Mouse (Mus musculus) cerebellum, postnatal 36 days (tissue): ENCODE measurements at regions not wholly inside any gene's neighbourhood (a gene's known extent, or its start where the extent isn't known, plus 50 kb on each side); places are given as distances from the start of the nearest gene placed in this dataset.
"Not testable (repeated sequence)": the region's sequence is repeated elsewhere in the genome, so short reads cannot be mapped to it uniquely, and the experiment has no call there.

ENCODE experiments used
- DNase-seq, 2 experiments: peaks; one replicate each; pipeline ENCODE4 v3.0.0; 2021 to 2022; ENCODE audit warnings: mixed read lengths in 2 of 2

GRCm38 (mm10) chr10:119099092-119099792 is 140.6 kb downstream of the Cand1 start:
- no peak for DNase-seq

GRCm38 (mm10) chr10:119094166-119094565 is 145.7 kb downstream of the Cand1 start:
- DNase-seq, result no peak

- DNase-seq, result no peak
Observed at GRCm38 (mm10) chr10:119087886-119088285, 152.0 kb downstream of the Cand1 start.

- DNase-seq, result no peak
Observed at GRCm38 (mm10) chr10:119087071-119087665, 152.7 kb downstream of the Cand1 start.

- DNase-seq, result no peak
Observed at GRCm38 (mm10) chr10:119086450-119086849, 153.4 kb downstream of the Cand1 start.

GRCm38 (mm10) chr10:119083431-119083830 is 156.4 kb downstream of the Cand1 start:
- no peak for DNase-seq

GRCm38 (mm10) chr10:119082861-119083260 is 157.0 kb downstream of the Cand1 start:
- no peak for DNase-seq

GRCm38 (mm10) chr10:119081766-119082165 is 158.1 kb downstream of the Cand1 start:
- not testable (repeated sequence) for DNase-seq

GRCm38 (mm10) chr10:119076100-119076566 is 163.7 kb downstream of the Cand1 start:
- DNase-seq, result no peak

- no peak for DNase-seq
Observed at GRCm38 (mm10) chr10:119074887-119075286, 165.0 kb downstream of the Cand1 start.

- no peak for DNase-seq
Observed at GRCm38 (mm10) chr10:119073991-119074390, 165.9 kb downstream of the Cand1 start.

GRCm38 (mm10) chr10:119069410-119069809 is 170.4 kb downstream of the Cand1 start:
- no peak for DNase-seq

GRCm38 (mm10) chr10:119067838-119068237 is 172.0 kb downstream of the Cand1 start:
- no peak for DNase-seq

GRCm38 (mm10) chr10:119067366-119067765 is 172.5 kb downstream of the Cand1 start:
- DNase-seq, result no peak

- DNase-seq, result peak; percentile 47 to 54
Observed at GRCm38 (mm10) chr10:119065974-119066373, 173.9 kb downstream of the Cand1 start.

- peak; percentile 8 to 10 for DNase-seq
Observed at GRCm38 (mm10) chr10:119065133-119065817, 174.6 kb downstream of the Cand1 start.

GRCm38 (mm10) chr10:119064218-119064617 is 175.6 kb downstream of the Cand1 start:
- no peak for DNase-seq

GRCm38 (mm10) chr10:119063209-119063699 is 176.6 kb downstream of the Cand1 start:
- DNase-seq, result no peak

- no peak for DNase-seq
Observed at GRCm38 (mm10) chr10:119061958-119062599, 177.8 kb downstream of the Cand1 start.

- no peak for DNase-seq
Observed at GRCm38 (mm10) chr10:119061349-119061850, 178.5 kb downstream of the Cand1 start.

GRCm38 (mm10) chr10:119058493-119059020 is 181.3 kb downstream of the Cand1 start:
- DNase-seq, result no peak

- peak; percentile 14 to 18 for DNase-seq
Observed at GRCm38 (mm10) chr10:119055199-119055785, 184.6 kb downstream of the Cand1 start.
